Mouse (Mus musculus): ENCODE measurements around the gene Pigk.

Gene Pigk

GRCm38 (mm10) chr3:152905800-152906199 is 191.9 kb downstream of the Pigk start:
- no peak for DNase-seq (ENCODE audit: low spot score)

DNA sequence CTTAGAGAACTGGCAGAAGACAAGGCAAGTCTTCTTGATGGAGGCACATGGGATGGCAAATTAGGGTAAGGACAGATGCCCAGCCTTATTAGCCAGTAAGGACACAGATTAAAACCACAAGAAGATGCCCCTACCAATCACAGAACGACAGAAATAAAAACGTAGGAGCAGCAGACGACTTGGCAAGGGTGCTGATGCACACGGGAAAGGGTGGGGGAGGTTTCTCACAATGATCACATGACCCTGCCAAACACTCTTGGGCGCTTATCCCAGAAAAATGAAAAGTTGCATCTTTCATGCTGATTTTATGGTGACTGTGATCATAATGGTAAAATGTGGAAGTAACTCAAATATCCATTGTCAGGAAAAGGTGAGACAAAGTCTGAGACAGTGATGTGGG is 193.2 kb downstream of the Pigk start:
- no peak for DNase-seq (ENCODE audit: low spot score)

GRCm38 (mm10) chr3:152907683-152908082 is 193.8 kb downstream of the Pigk start:
- DNase-seq (ENCODE audit: low spot score) = no peak

- no peak for DNase-seq (ENCODE audit: low spot score)
These were observed 197.7 kb downstream of the Pigk start for GRCm38 (mm10) chr3:152911578-152911977.

- DNase-seq (ENCODE audit: low spot score) = peak; percentile 6
These were observed 198.6 kb downstream of the Pigk start for GRCm38 (mm10) chr3:152912216-152913101.

GRCm38 (mm10) chr3:152913150-152913549 is 199.2 kb downstream of the Pigk start:
- no peak for DNase-seq (ENCODE audit: low spot score)

DNA sequence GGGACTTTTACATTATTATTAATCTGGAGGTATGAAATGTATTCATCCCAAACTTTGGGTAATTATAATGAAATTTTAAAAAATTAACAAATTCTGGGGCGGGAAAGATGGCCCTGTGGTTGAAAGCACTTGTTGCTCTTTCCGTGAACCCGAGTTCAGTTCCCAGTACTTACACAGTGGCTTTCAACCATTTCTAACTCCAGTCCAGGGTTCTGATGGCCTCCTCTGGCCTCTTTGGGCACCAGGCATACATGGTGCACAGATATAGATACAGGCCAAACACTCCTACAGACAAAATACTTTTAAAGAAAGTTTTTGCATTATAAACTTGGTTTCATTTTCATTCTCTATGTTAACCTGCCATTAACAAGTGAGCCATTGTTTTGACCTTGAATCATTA is 199.7 kb downstream of the Pigk start:
- DNase-seq (ENCODE audit: low spot score) = no peak

GRCm38 (mm10) chr3:152914376-152914775 is 200.5 kb downstream of the Pigk start:
- DNase-seq (ENCODE audit: low spot score) = no peak

DNA sequence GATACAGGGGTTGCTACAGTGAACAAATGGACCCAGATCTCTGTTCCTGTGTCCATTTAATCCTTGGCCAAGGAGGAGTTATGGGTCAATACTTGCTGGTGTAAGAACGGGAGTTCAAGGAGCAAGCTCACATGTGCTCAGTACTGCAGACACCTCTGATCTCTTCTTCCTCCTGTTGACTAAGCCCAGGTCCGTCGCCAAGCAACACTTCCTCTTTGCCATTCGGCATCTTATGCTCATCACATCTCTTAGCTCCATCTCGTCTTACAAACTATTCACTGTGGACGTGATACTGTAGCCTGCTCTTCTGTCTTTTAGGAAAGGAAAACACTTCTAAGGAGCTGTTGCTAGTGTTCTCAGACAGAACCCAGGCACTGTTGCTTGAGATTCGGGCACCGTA is 203.7 kb downstream of the Pigk start:
- DNase-seq (ENCODE audit: low spot score) = no peak

GRCm38 (mm10) chr3:152919101-152919500 is 205.2 kb downstream of the Pigk start:
- no peak for DNase-seq (ENCODE audit: low spot score)

DNA sequence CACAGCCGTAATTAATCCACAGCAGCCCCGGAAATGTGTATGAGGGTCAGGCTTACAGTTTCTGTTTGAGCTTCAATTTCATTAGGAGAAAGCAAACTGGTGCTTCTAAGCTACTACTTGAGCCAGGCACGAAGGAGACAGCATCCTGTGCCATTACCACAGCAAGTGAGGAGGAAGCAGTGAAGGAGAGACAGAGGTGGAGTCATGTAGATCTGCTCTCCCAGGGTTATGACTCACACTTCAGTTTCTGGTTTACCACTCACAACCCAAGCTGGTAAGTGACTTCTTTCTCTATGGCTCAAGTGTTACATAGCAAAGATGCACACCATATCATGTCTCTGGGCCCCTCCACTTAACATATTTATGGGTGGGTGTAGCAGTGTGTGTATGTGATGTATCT is 206.5 kb downstream of the Pigk start:
- no peak for DNase-seq (ENCODE audit: low spot score)

DNA sequence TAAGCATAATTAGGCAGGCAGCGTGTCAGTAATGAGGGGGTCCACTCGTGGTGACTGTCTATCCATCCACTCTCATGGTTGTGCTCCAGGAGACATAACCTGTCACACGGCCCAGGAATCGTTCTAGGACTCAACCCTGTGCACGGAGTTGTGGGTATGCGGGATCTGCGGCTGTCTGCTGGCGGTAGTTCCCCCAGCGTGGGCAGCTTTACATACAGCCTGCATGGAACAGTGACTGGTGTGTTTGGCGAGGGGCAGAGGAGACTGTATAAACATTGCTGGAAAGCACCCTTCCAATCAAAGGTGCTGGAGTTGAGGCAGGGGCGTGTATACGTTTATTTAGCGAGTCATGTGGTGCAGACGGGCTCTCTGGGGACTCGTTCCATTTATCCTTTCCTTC is 209.6 kb downstream of the Pigk start:
- no peak for DNase-seq (ENCODE audit: low spot score)

- no peak for DNase-seq (ENCODE audit: low spot score)
These were observed 211.5 kb downstream of the Pigk start for GRCm38 (mm10) chr3:152925364-152925763.

DNA sequence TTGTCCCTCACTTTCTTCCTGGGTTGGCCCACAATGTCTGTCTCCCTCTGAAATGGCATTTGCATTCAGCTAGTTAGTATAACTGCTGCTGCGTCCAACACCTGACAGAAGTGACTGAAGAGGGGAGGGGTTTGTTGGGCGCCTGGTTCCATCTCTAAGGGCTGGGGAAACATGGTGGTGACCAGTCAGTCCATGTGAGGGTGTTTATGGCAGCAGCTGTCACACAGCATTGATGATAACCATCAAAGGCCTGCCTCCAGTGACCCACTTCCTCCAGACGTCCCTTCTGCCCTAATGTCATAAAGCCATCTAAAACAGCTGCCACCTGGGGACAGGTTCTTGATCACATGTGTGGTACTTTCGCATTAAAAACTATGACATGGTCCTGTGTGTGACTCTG is 212.3 kb downstream of the Pigk start:
- no peak for DNase-seq (ENCODE audit: low spot score)

DNA sequence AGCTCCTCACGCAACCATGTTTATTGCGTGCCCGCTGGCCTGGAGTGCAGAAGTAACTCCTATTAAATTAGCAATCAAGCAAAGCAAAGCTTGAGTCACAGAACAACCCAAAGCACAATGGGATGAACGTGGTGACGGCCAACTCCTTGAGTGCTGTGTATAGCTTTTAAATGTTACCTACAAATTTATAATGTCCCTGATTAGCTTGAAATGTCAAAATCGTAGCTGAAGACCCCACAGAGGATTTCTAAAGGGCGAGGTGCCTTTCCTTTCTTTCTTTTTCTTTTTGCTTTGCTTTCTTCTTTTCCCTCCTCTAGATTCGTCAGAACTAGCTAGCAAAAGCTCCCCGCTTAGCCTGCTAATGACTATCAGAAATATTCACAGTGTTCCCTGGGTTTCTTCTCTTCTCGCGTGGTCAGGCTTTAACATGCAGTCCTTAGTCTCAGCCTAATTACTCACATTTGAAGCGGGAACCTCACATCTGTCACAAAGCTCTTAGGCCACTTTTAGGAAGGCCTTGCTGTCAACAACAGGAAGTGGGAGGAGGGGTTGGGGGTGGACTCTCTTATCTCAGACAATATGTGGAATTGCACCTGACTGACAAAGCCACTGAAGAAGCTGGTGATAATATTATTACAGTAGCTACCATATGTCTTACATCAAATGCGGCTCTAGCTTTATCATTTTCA is 214.5 kb downstream of the Pigk start:
- DNase-seq (ENCODE audit: low spot score) = no peak

DNA sequence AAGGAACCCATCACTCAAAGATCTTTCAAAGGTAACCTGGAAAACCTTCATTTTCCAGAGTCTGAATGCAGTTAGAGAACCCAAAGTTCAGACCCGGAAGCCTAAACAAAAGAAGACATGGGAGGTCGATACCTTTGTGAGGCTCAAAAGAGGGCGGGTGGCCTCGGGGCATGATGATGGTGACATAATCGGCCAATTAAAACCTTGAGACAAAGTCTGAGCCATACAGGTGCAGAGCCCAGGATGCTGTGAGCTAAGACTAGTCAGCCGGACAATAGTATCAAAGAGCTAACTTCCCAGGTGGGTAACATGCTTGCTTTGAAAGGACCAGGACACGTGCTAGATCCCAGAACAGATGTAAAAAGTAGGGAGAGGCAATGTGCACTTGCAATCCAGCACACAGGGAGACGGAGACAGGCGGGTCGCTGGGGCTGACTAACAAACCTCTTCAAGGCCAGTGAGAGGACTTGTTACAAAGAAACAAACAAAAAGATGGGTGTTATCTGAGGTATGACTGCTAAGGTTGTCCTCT is 215.4 kb downstream of the Pigk start:
- DNase-seq (ENCODE audit: low spot score) = no peak

GRCm38 (mm10) chr3:152929788-152930281 is 215.9 kb downstream of the Pigk start:
- no peak for DNase-seq (ENCODE audit: low spot score)

DNA sequence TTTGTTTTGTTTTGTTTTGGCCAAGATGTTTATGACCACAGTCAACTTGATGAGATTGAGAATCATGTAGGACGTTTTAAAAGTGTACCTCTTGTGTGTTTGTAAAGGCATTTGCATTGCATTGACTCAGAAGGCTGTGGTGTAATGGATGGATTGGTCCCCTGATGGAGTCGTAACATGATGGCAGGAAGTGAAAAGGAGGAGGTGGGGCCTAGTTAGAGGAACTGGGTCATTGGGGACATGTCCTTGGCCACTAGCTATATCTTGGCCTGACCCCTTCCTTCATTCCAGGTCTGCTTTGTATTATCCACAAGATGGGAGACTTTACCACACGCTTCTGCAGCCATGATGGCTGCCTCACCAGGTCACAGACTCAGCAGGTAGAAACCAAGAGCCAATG is 217.5 kb downstream of the Pigk start:
- no peak for DNase-seq (ENCODE audit: low spot score)

- no peak for DNase-seq (ENCODE audit: low spot score)
These were observed 218.2 kb downstream of the Pigk start for GRCm38 (mm10) chr3:152932096-152932495.

GRCm38 (mm10) chr3:152932544-152932943 is 218.6 kb downstream of the Pigk start:
- no peak for DNase-seq (ENCODE audit: low spot score)

DNA sequence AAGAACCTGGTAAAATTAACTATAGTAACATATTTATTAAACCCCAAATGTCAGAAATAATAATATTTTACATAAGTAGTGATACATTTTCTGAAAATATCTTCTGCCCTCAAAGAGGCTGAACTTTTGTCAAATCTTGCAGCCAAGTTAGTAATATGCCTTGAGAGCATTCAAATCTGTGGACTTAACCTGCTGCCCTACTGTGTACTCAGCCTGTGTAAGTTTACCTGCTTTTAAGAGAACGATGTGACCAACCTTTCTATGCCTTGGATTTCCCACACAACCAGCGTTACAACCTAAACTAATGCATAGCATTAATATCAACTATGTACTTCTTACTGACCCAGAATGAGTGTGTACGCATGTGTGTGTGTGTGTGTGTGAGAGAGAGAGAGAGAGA is 219.8 kb downstream of the Pigk start:
- DNase-seq (ENCODE audit: low spot score) = no peak

GRCm38 (mm10) chr3:152936313-152936712 is 222.4 kb downstream of the Pigk start:
- no peak for DNase-seq (ENCODE audit: low spot score)

DNA sequence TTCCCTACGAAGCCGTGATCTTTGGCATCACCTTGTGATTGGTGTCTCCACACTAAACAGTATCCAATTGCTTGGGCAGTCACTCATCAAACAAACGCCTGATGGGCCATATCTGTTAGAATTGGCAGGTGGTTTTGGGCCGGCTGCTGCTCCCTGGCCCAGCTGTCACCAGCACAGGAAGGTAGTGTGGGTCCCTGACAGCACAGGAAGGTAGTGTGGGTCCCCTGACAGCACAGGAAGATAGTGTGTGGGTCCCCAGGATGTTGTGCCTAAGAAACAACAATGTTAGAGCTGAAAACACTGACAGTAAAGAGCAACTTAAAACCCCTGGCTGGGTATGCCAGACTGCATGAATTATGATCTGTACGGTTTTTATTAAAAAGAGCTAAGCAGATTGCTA is 227.8 kb downstream of the Pigk start:
- no peak for DNase-seq (ENCODE audit: low spot score)

All from spleen, adult 12 weeks (tissue).